Mouse (Mus musculus) kidney, adult 9 months (tissue): ENCODE data around the gene Pcdh8.

ENCODE experiments used
- DNase-seq: peaks from one replicate; pipeline ENCODE4 v3.0.0; 2022

Pcdh8 gene

GRCm38 (mm10) chr14:79753733-79754132 is 17.4 kb downstream of the Pcdh8 start:
- no peak for DNase-seq

- DNase-seq, result no peak
Observed at GRCm38 (mm10) chr14:79740515-79740914, 30.6 kb downstream of the Pcdh8 start.

- no peak for DNase-seq
Observed at GRCm38 (mm10) chr14:79738441-79738840, 32.7 kb downstream of the Pcdh8 start.

- DNase-seq, result peak; percentile 11
Observed at GRCm38 (mm10) chr14:79737642-79738379, 33.3 kb downstream of the Pcdh8 start.

GRCm38 (mm10) chr14:79736781-79737180 is 34.3 kb downstream of the Pcdh8 start:
- DNase-seq, result no peak

- DNase-seq, result no peak
Observed at GRCm38 (mm10) chr14:79733501-79733900, 37.6 kb downstream of the Pcdh8 start.

GRCm38 (mm10) chr14:79728811-79729210 is 42.3 kb downstream of the Pcdh8 start:
- no peak for DNase-seq

GRCm38 (mm10) chr14:79724002-79724681 is 47.0 kb downstream of the Pcdh8 start:
- DNase-seq, result no peak

GRCm38 (mm10) chr14:79722228-79722627 is 48.9 kb downstream of the Pcdh8 start:
- DNase-seq, result no peak
